Mouse (Mus musculus): ENCODE measurements around the gene Gabrg3. TPM values are rescaled to one million over a fixed set of nuclear protein-coding genes. Genes with fewer than 3 reads are reported as not detected.

Gene Gabrg3
- polyA plus RNA-seq, 1 experiment from 2014 or later: 8.3 TPM

DNA sequence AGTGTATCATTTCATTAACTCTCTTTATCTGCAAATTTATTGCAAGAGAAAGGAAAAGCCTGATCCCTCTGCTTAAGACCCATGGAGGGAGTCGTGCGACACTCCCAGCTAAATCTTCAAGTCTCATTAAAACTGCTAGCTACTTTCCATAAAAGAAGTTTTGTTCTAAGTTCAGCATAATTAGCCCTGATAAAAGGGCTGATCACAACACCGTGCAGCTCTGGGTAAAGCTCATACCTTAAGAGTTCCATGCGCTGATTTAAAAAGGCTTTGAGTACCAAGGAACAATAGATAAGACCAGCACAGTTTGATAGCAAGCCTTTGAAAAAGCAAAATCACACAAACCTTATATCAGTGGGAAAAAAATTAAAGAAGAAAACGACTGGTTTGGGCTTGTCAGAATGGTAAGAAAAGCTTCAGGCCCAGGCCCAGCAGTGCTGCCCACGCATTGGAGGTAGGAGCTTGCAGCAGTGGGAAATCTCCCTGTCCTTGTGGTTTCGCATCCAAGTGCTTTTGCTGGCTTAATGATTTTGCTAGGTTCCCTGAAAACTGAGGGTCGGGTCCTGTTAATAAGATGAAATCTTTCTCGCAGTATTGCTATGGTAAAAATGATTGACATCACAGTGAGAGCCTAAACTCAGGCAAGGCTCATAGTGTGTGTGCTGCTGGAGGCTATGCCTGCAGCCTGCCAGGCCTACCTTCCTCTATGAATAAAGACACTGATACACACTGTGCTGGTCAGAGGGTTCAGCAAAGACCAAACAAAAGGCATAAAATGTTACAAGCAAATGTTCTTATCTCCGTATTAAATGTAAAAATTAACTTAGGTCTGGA, 621.2 kb downstream of the Gabrg3 start:
- ATAC-seq: peak; percentile 95
- peak overlapping the region; percentile 45 for H3K27ac ChIP-seq (ENCODE audit: low read length)

GRCm38 (mm10) chr7:56729225-56729624, 657.8 kb downstream of the Gabrg3 start:
- H3K4me3 ChIP-seq (ENCODE audit: low read depth, low read length): no peak overlapping the region
- WGBS: 92% methylated on average over 6 of the region's 6 CpGs
- H3K9ac ChIP-seq (ENCODE audit: low read depth, low read length): no peak overlapping the region
- H3K9me3 ChIP-seq (replicated peaks; ENCODE audit: control insufficient read depth, low read length, poor library complexity, severe bottlenecking): no peaks in the 10 kb centered on the region
- ATAC-seq: no peak
- no peak overlapping the region for H3K27ac ChIP-seq (ENCODE audit: low read length)
- no peaks in the 10 kb centered on the region for H3K4me1 ChIP-seq (ENCODE audit: control insufficient read depth, insufficient read depth, low read length)
- no peak overlapping the region for H3K4me2 ChIP-seq (ENCODE audit: low read length)
- no peaks in the 10 kb centered on the region for H3K27me3 ChIP-seq (ENCODE audit: control insufficient read depth, insufficient read depth, low read depth, low read length)
- no peaks in the 10 kb centered on the region for H3K36me3 ChIP-seq (ENCODE audit: control insufficient read depth, insufficient read depth, low read length)

More for the DNA sequence above, 621.2 kb downstream of the Gabrg3 start:
- Histone ChIP-seq H3K27me3 (ENCODE audit: control insufficient read depth, insufficient read depth, low read depth, low read length) (no peaks in the 10 kb centered on the region), H3K36me3 (ENCODE audit: control insufficient read depth, insufficient read depth, low read length) (no peaks in the 10 kb centered on the region), H3K9me3 (replicated peaks; ENCODE audit: control insufficient read depth, low read length, poor library complexity, severe bottlenecking) (no peaks in the 10 kb centered on the region), H3K4me3 (ENCODE audit: low read depth, low read length) (no peak overlapping the region), H3K4me2 (ENCODE audit: low read length) (no peak overlapping the region), H3K4me1 (ENCODE audit: control insufficient read depth, insufficient read depth, low read length) (no peaks in the 10 kb centered on the region; the same call in 1 of the 2 replicates), H3K9ac (ENCODE audit: low read depth, low read length) (no peak overlapping the region)
- WGBS: 21% methylated on average over 10 of the region's 10 CpGs

Other genes starting within 250 kb of the Gabrg3 start
- 64.2 and 67.4 TPM in 2 replicates for gene Gabrb3, start 32.5 kb upstream of the Gabrg3 start, polyA plus RNA-seq (2015; fragmentation: Nextera tagmentation; extraction: Ambion mirVana)
- 43.9 and 55.0 TPM in 2 replicates for gene Gabra5, start 122.9 kb upstream of the Gabrg3 start, polyA plus RNA-seq (2015; fragmentation: Nextera tagmentation; extraction: Ambion mirVana)

Measured in midbrain, embryonic 16.5 days (tissue).